ENCODE assay signal across 8 mouse cellular contexts in genomic region chr2:26912253-26912770, GRCm38 (mm10). TPM values are rescaled to one million over a fixed set of nuclear protein-coding genes. Genes with fewer than 3 reads are reported as not detected.
A peak's percentile ranks its signal among the peaks of the same experiment; 100 is the strongest.
DNase-seq lines count a peak whose midpoint lies in the region; ATAC-seq and TF ChIP-seq lines count a peak whose summit lies in the region.

No protein-coding gene starts in this region.

- TF ChIP-seq EP300 in lung, postnatal 0 days (IDR thresholded peaks at IDR 0.05): no peak

- H3K36me3 ChIP-seq in lung, postnatal 0 days (ENCODE audit: insufficient read depth, low read length): peaks cover 14% of the 10 kb centered on the region
- H3K36me3 ChIP-seq in forebrain, embryonic 13.5 days (ENCODE audit: poor library complexity, severe bottlenecking): peaks cover 49% of the 10 kb centered on the region
- H3K36me3 ChIP-seq in limb, embryonic 14.5 days (ENCODE audit: control insufficient read depth, insufficient read depth, low read length): peaks cover 46% of the 10 kb centered on the region
- peaks cover 32% of the 10 kb centered on the region for H3K36me3 ChIP-seq in stomach, embryonic 15.5 days

- H3K9ac ChIP-seq in lung, postnatal 0 days (replicated peaks; ENCODE audit: low read depth): peak overlapping the region; percentile 95
- peak overlapping the region; percentile 98 for H3K9ac ChIP-seq in forebrain, embryonic 13.5 days
- H3K9ac ChIP-seq in limb, embryonic 14.5 days (ENCODE audit: low read depth, low read length, severe bottlenecking): peak overlapping the region; percentile 95
- H3K9ac ChIP-seq in stomach, embryonic 15.5 days: peak overlapping the region; percentile 93

- H3K27ac ChIP-seq in lung, postnatal 0 days (ENCODE audit: low read length): no peak overlapping the region
- H3K27ac ChIP-seq in forebrain, embryonic 13.5 days: no peak overlapping the region
- H3K27ac ChIP-seq in limb, embryonic 14.5 days (replicated peaks; ENCODE audit: low read depth, low read length): no peak overlapping the region
- no peak overlapping the region for H3K27ac ChIP-seq in stomach, embryonic 15.5 days

- TF ChIP-seq POLR2A in limb, embryonic 14.5 days (IDR thresholded peaks at IDR 0.05; ENCODE audit: borderline replicate concordance, extremely low read depth, insufficient read depth, insufficient read length): no peak

- H3K27me3 ChIP-seq in lung, postnatal 0 days (replicated peaks; ENCODE audit: insufficient read depth, low read length): no peaks in the 10 kb centered on the region
- no peaks in the 10 kb centered on the region for H3K27me3 ChIP-seq in forebrain, embryonic 13.5 days
- H3K27me3 ChIP-seq in limb, embryonic 14.5 days (ENCODE audit: control insufficient read depth, insufficient read depth, low read length): no peaks in the 10 kb centered on the region
- H3K27me3 ChIP-seq in stomach, embryonic 15.5 days (replicated peaks): no peaks in the 10 kb centered on the region

- peaks cover 37% of the 10 kb centered on the region for H3K4me1 ChIP-seq in lung, postnatal 0 days (ENCODE audit: insufficient read depth, low read depth, low read length)
- peaks cover 64% of the 10 kb centered on the region for H3K4me1 ChIP-seq in forebrain, embryonic 13.5 days
- H3K4me1 ChIP-seq in limb, embryonic 14.5 days (ENCODE audit: control insufficient read depth, insufficient read depth, low read length): peaks cover 37% of the 10 kb centered on the region
- H3K4me1 ChIP-seq in stomach, embryonic 15.5 days: peaks cover 34% of the 10 kb centered on the region

- peak overlapping the region; percentile 85; the same call in 1 of the 2 replicates for H3K4me2 ChIP-seq in lung, postnatal 0 days (replicated peaks; ENCODE audit: low read depth, low read length)
- H3K4me2 ChIP-seq in forebrain, embryonic 13.5 days: peak overlapping the region; percentile 100
- H3K4me2 ChIP-seq in limb, embryonic 14.5 days (replicated peaks; ENCODE audit: low read depth, low read length, severe bottlenecking): peak overlapping the region; percentile 97
- H3K4me2 ChIP-seq in stomach, embryonic 15.5 days: peak overlapping the region; percentile 89

- no peaks in the 10 kb centered on the region for H3K9me3 ChIP-seq in lung, postnatal 0 days (ENCODE audit: low read length)
- no peaks in the 10 kb centered on the region for H3K9me3 ChIP-seq in forebrain, embryonic 13.5 days (replicated peaks)
- no peaks in the 10 kb centered on the region for H3K9me3 ChIP-seq in limb, embryonic 14.5 days (ENCODE audit: control insufficient read depth, low read length)
- no peaks in the 10 kb centered on the region for H3K9me3 ChIP-seq in stomach, embryonic 15.5 days

- H3K4me3 ChIP-seq in lung, postnatal 0 days (ENCODE audit: low read depth, low read length): peak overlapping the region; percentile 76; the same call in 1 of the 2 replicates
- H3K4me3 ChIP-seq in forebrain, embryonic 13.5 days: peak overlapping the region; percentile 90
- peak overlapping the region; percentile 83 for H3K4me3 ChIP-seq in limb, embryonic 14.5 days (replicated peaks; ENCODE audit: low read length)
- H3K4me3 ChIP-seq in stomach, embryonic 15.5 days (replicated peaks): peak overlapping the region; percentile 65

- no peak for ATAC-seq in lung, postnatal 0 days
- no peak for ATAC-seq in forebrain, embryonic 13.5 days
- no peak for ATAC-seq in limb, embryonic 14.5 days (ENCODE audit: low FRiP score, low read depth)
- ATAC-seq in stomach, embryonic 15.5 days (ENCODE audit: insufficient read depth, low FRiP score, low read depth): no peak

- DNase-seq in lung, postnatal 0 days (ENCODE audit: low spot score): no peak
- DNase-seq in lung, postnatal 25 days (ENCODE audit: low spot score): no peak
- no peak for DNase-seq in limb, embryonic 14.5 days (ENCODE audit: low spot score)
- DNase-seq in layer of hippocampus, adult 8-10 months (ENCODE audit: low spot score in 2 of 2): no peak
- no peak for DNase-seq in gastrocnemius, postnatal 10 days
- no peak for DNase-seq in ovary, postnatal 10 days (ENCODE audit: low spot score)

- WGBS in lung, postnatal 0 days: 61% methylated on average over 5 of the region's 5 CpGs
- WGBS in forebrain, embryonic 13.5 days: 69% methylated on average over 5 of the region's 5 CpGs
- 64% methylated on average over 5 of the region's 5 CpGs for WGBS in limb, embryonic 14.5 days
- WGBS in stomach, embryonic 15.5 days: 68% methylated on average over 5 of the region's 5 CpGs

- no peak for TF ChIP-seq CTCF in lung, postnatal 0 days (IDR thresholded peaks at IDR 0.05)

RNA-seq across cellular contexts. Expression of gene Rpl7a, which starts 1.7 kb away (rescaled TPM):
- 380 and 417 TPM in 2 replicates for polyA plus RNA-seq in lung, postnatal 0 days (2015; fragmentation: Nextera tagmentation; extraction: Ambion mirVana)
- polyA plus RNA-seq in forebrain, embryonic 13.5 days (2015; fragmentation: Nextera tagmentation; extraction: Ambion mirVana): 620 and 639 TPM in 2 replicates
- polyA plus RNA-seq in limb, embryonic 14.5 days (2012; rRNA removed): 1,637 and 2,054 TPM in 2 replicates
- polyA plus RNA-seq in limb, embryonic 14.5 days (2014; fragmentation: Nextera tagmentation; extraction: Ambion mirVana): 733 and 758 TPM in 2 replicates
- polyA plus RNA-seq in stomach, embryonic 15.5 days (2015; fragmentation: Nextera tagmentation; extraction: Ambion mirVana): 494 and 609 TPM in 2 replicates
- 100 to 1,000 TPM; 201 to 291 (median 240) TPM for total RNA-seq in layer of hippocampus, adult 8-10 months (2022)
- total RNA-seq in gastrocnemius, postnatal 10 days (2021): 100 to 1,000 TPM; 415 to 419 TPM

RNA-seq across cellular contexts. Expression of gene Med22, which starts 1.8 kb away (rescaled TPM):
- polyA plus RNA-seq in lung, postnatal 0 days (2015; fragmentation: Nextera tagmentation; extraction: Ambion mirVana): 32.6 and 33.8 TPM in 2 replicates
- polyA plus RNA-seq in forebrain, embryonic 13.5 days (2015; fragmentation: Nextera tagmentation; extraction: Ambion mirVana): 168 and 187 TPM in 2 replicates
- polyA plus RNA-seq in limb, embryonic 14.5 days (2012; rRNA removed): 49.0 and 61.2 TPM in 2 replicates
- 32.7 and 36.2 TPM in 2 replicates for polyA plus RNA-seq in limb, embryonic 14.5 days (2014; fragmentation: Nextera tagmentation; extraction: Ambion mirVana)
- 40.3 and 45.7 TPM in 2 replicates for polyA plus RNA-seq in stomach, embryonic 15.5 days (2015; fragmentation: Nextera tagmentation; extraction: Ambion mirVana)
- total RNA-seq in layer of hippocampus, adult 8-10 months (2022): 10 to 100 TPM; 42.5 to 48.9 (median 47.4) TPM
- 10 to 100 TPM; 21.9 to 22.8 TPM for total RNA-seq in gastrocnemius, postnatal 10 days (2021)

RNA-seq across cellular contexts. Expression of gene Surf2, which starts 3.9 kb away (rescaled TPM):
- polyA plus RNA-seq in lung, postnatal 0 days (2015; fragmentation: Nextera tagmentation; extraction: Ambion mirVana): 23.0 and 23.8 TPM in 2 replicates
- polyA plus RNA-seq in forebrain, embryonic 13.5 days (2015; fragmentation: Nextera tagmentation; extraction: Ambion mirVana): 53.5 and 60.7 TPM in 2 replicates
- polyA plus RNA-seq in limb, embryonic 14.5 days (2012; rRNA removed): 41.2 and 41.6 TPM in 2 replicates
- polyA plus RNA-seq in limb, embryonic 14.5 days (2014; fragmentation: Nextera tagmentation; extraction: Ambion mirVana): 30.7 and 36.5 TPM in 2 replicates
- 40.4 and 40.8 TPM in 2 replicates for polyA plus RNA-seq in stomach, embryonic 15.5 days (2015; fragmentation: Nextera tagmentation; extraction: Ambion mirVana)
- 10 to 100 TPM; 36.2 to 42.4 (median 37.7) TPM for total RNA-seq in layer of hippocampus, adult 8-10 months (2022)
- total RNA-seq in gastrocnemius, postnatal 10 days (2021): 10 to 100 TPM; 14.0 to 15.4 TPM

RNA-seq across cellular contexts. Expression of gene Surf1, which starts 4.0 kb away (rescaled TPM):
- 59.6 and 59.7 TPM in 2 replicates for polyA plus RNA-seq in lung, postnatal 0 days (2015; fragmentation: Nextera tagmentation; extraction: Ambion mirVana)
- 61.0 and 64.8 TPM in 2 replicates for polyA plus RNA-seq in forebrain, embryonic 13.5 days (2015; fragmentation: Nextera tagmentation; extraction: Ambion mirVana)
- polyA plus RNA-seq in limb, embryonic 14.5 days (2012; rRNA removed): 57.9 and 69.1 TPM in 2 replicates
- 51.2 and 59.7 TPM in 2 replicates for polyA plus RNA-seq in limb, embryonic 14.5 days (2014; fragmentation: Nextera tagmentation; extraction: Ambion mirVana)
- 62.1 and 65.7 TPM in 2 replicates for polyA plus RNA-seq in stomach, embryonic 15.5 days (2015; fragmentation: Nextera tagmentation; extraction: Ambion mirVana)
- total RNA-seq in layer of hippocampus, adult 8-10 months (2022): 100 to 1,000 TPM; 102 to 124 (median 112) TPM
- 10 to 100 TPM; 33.3 to 37.6 TPM for total RNA-seq in gastrocnemius, postnatal 10 days (2021)

RNA-seq across cellular contexts. Expression of gene Surf6, which starts 9.6 kb away (rescaled TPM):
- polyA plus RNA-seq in lung, postnatal 0 days (2015; fragmentation: Nextera tagmentation; extraction: Ambion mirVana): 11.8 and 13.5 TPM in 2 replicates
- 25.0 and 29.6 TPM in 2 replicates for polyA plus RNA-seq in forebrain, embryonic 13.5 days (2015; fragmentation: Nextera tagmentation; extraction: Ambion mirVana)
- polyA plus RNA-seq in limb, embryonic 14.5 days (2012; rRNA removed): 19.2 and 23.6 TPM in 2 replicates
- 14.1 and 15.3 TPM in 2 replicates for polyA plus RNA-seq in limb, embryonic 14.5 days (2014; fragmentation: Nextera tagmentation; extraction: Ambion mirVana)
- polyA plus RNA-seq in stomach, embryonic 15.5 days (2015; fragmentation: Nextera tagmentation; extraction: Ambion mirVana): 24.9 and 25.2 TPM in 2 replicates
- total RNA-seq in layer of hippocampus, adult 8-10 months (2022): 10 to 100 TPM; 21.4 to 29.3 (median 22.9) TPM
- 10 to 100 TPM; 12.9 to 14.7 TPM for total RNA-seq in gastrocnemius, postnatal 10 days (2021)
